ENCODE assay signal across 14 mouse cellular contexts in the genomic region with DNA sequence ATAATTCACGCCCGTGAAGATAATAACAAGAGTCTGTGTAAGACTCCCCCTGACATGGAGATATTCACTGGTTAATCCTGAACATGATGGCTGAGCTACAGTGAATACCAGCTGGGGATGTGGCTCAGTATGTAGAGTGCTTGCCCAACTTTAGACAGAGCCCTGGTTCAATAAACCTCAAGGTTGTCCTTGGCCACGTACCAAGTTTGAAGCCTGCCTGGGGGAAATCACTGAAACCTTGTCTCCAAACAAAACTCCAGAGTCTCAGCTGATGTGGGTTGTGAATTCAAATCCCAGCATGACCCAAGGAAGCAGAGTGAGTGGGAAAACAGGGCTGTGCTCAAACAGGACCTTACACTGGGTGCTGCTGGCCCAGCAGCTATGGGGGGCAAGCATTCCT. TPM values are rescaled to one million over a fixed set of nuclear protein-coding genes. Genes with fewer than 3 reads are reported as not detected.
DNase-seq lines count a peak whose midpoint lies in the region; ATAC-seq and TF ChIP-seq lines count a peak whose summit lies in the region.
"Had no signal": no experiment of that assay in that cellular context is flagged by ENCODE, and none has a peak within 500 bp of the region (broad histone marks: within the 10 kb centered on the region; RNA-seq: fewer than 3 reads in every experiment).

No protein-coding gene starts in this region.

- TF ChIP-seq CTCF in liver, postnatal 0 days (IDR thresholded peaks at IDR 0.05; ENCODE audit: low read depth), result no peak

- H3K4me1 ChIP-seq in intestine, embryonic 16.5 days (ENCODE audit: control insufficient read depth, insufficient read depth, low read length), result peaks cover 40% of the 10 kb centered on the region
- H3K4me1 ChIP-seq in intestine, embryonic 15.5 days (replicated peaks), result peaks cover 40% of the 10 kb centered on the region
- peaks cover 10% of the 10 kb centered on the region; the same call in 1 of the 2 replicates for H3K4me1 ChIP-seq in midbrain, embryonic 11.5 days (ENCODE audit: control insufficient read depth, insufficient read depth, low read length)
- peaks cover 9% of the 10 kb centered on the region; the same call in 1 of the 2 replicates for H3K4me1 ChIP-seq in midbrain, embryonic 14.5 days (ENCODE audit: control insufficient read depth, insufficient read depth, low read length)
- peaks cover 14% of the 10 kb centered on the region for H3K4me1 ChIP-seq in liver, postnatal 0 days (ENCODE audit: insufficient read depth)

- intact Hi-C loops in left cerebral cortex, postnatal 14 days (cut with DNase I), result no loop called here

- no peaks in the 10 kb centered on the region for H3K9me3 ChIP-seq in intestine, embryonic 16.5 days (ENCODE audit: control insufficient read depth, low read length)
- no peaks in the 10 kb centered on the region for H3K9me3 ChIP-seq in intestine, embryonic 15.5 days
- H3K9me3 ChIP-seq in midbrain, embryonic 11.5 days (ENCODE audit: control insufficient read depth, low read length), result no peaks in the 10 kb centered on the region
- H3K9me3 ChIP-seq in midbrain, embryonic 14.5 days (ENCODE audit: control insufficient read depth, low read length), result no peaks in the 10 kb centered on the region
- no peaks in the 10 kb centered on the region for H3K9me3 ChIP-seq in liver, postnatal 0 days (ENCODE audit: low read length)
- H3K9me3 ChIP-seq: heart, embryonic 15.5 days had no signal

- no peak overlapping the region for H3K9ac ChIP-seq in intestine, embryonic 16.5 days (ENCODE audit: low read depth, low read length)
- H3K9ac ChIP-seq in intestine, embryonic 15.5 days, result no peak overlapping the region
- no peak overlapping the region for H3K9ac ChIP-seq in midbrain, embryonic 11.5 days (ENCODE audit: low read length)
- H3K9ac ChIP-seq in midbrain, embryonic 14.5 days (replicated peaks; ENCODE audit: low read length), result no peak overlapping the region
- no peak overlapping the region for H3K9ac ChIP-seq in liver, postnatal 0 days (replicated peaks)
- H3K9ac ChIP-seq: forebrain, postnatal 0 days; heart, embryonic 15.5 days; hindbrain, embryonic 14.5 days had no signal

- no peak overlapping the region for H3K4me2 ChIP-seq in intestine, embryonic 16.5 days (ENCODE audit: low read depth, low read length)
- no peak overlapping the region for H3K4me2 ChIP-seq in intestine, embryonic 15.5 days (replicated peaks)
- no peak overlapping the region for H3K4me2 ChIP-seq in midbrain, embryonic 11.5 days
- no peak overlapping the region for H3K4me2 ChIP-seq in midbrain, embryonic 14.5 days (ENCODE audit: low read length)
- peak overlapping the region; percentile 62; the same call in 1 of the 2 replicates for H3K4me2 ChIP-seq in liver, postnatal 0 days (ENCODE audit: low read depth, low read length)
- H3K4me2 ChIP-seq: heart, embryonic 15.5 days; hindbrain, embryonic 14.5 days had no signal

- no peaks in the 10 kb centered on the region for H3K27me3 ChIP-seq in intestine, embryonic 16.5 days (replicated peaks; ENCODE audit: control insufficient read depth, insufficient read depth, low read length)
- H3K27me3 ChIP-seq in intestine, embryonic 15.5 days (replicated peaks), result no peaks in the 10 kb centered on the region
- H3K27me3 ChIP-seq in midbrain, embryonic 11.5 days (ENCODE audit: control insufficient read depth, insufficient read depth, low read length), result no peaks in the 10 kb centered on the region
- no peaks in the 10 kb centered on the region for H3K27me3 ChIP-seq in midbrain, embryonic 14.5 days (ENCODE audit: control insufficient read depth, insufficient read depth, low read length)
- H3K27me3 ChIP-seq in liver, postnatal 0 days (ENCODE audit: insufficient read depth, low read length), result no peaks in the 10 kb centered on the region
- H3K27me3 ChIP-seq: heart, embryonic 15.5 days had no signal

- H3K36me3 ChIP-seq in intestine, embryonic 16.5 days (ENCODE audit: control insufficient read depth, insufficient read depth, low read length), result no peaks in the 10 kb centered on the region
- no peaks in the 10 kb centered on the region for H3K36me3 ChIP-seq in intestine, embryonic 15.5 days
- H3K36me3 ChIP-seq in midbrain, embryonic 11.5 days (ENCODE audit: control insufficient read depth, insufficient read depth, low read length), result no peaks in the 10 kb centered on the region
- no peaks in the 10 kb centered on the region for H3K36me3 ChIP-seq in midbrain, embryonic 14.5 days (ENCODE audit: control insufficient read depth, insufficient read depth, low read length)
- H3K36me3 ChIP-seq in liver, postnatal 0 days (replicated peaks; ENCODE audit: insufficient read depth, low read length), result no peaks in the 10 kb centered on the region
- H3K36me3 ChIP-seq: heart, embryonic 15.5 days had no signal

- no peak for TF ChIP-seq EP300 in liver, postnatal 0 days (IDR thresholded peaks at IDR 0.05; ENCODE audit: low read depth)

- no peak for ATAC-seq in intestine, embryonic 16.5 days
- ATAC-seq in intestine, embryonic 15.5 days, result no peak
- ATAC-seq in midbrain, embryonic 11.5 days (ENCODE audit: low FRiP score), result no peak
- ATAC-seq in midbrain, embryonic 14.5 days (ENCODE audit: low FRiP score, low TSS enrichment), result no peak
- ATAC-seq in liver, postnatal 0 days, result peak; percentile 38; the same call in 1 of the 2 replicates
- ATAC-seq: forebrain, postnatal 0 days had no signal

- H3K4me3 ChIP-seq in intestine, embryonic 16.5 days (ENCODE audit: low read length), result no peak overlapping the region
- H3K4me3 ChIP-seq in intestine, embryonic 15.5 days (replicated peaks), result no peak overlapping the region
- no peak overlapping the region for H3K4me3 ChIP-seq in midbrain, embryonic 11.5 days (ENCODE audit: low read depth, low read length)
- no peak overlapping the region for H3K4me3 ChIP-seq in midbrain, embryonic 14.5 days (replicated peaks; ENCODE audit: low read depth, low read length)
- H3K4me3 ChIP-seq in liver, postnatal 0 days (ENCODE audit: low read depth, low read length), result no peak overlapping the region
- H3K4me3 ChIP-seq: heart, embryonic 15.5 days had no signal

- H3K27ac ChIP-seq in intestine, embryonic 16.5 days (ENCODE audit: low read length), result peak overlapping the region; percentile 11
- H3K27ac ChIP-seq in intestine, embryonic 15.5 days, result no peak overlapping the region
- H3K27ac ChIP-seq in midbrain, embryonic 11.5 days (ENCODE audit: low read depth, low read length), result no peak overlapping the region
- H3K27ac ChIP-seq in midbrain, embryonic 14.5 days (replicated peaks; ENCODE audit: low read depth, low read length), result no peak overlapping the region
- H3K27ac ChIP-seq in liver, postnatal 0 days (ENCODE audit: low read depth), result peak overlapping the region; percentile 97
- H3K27ac ChIP-seq: heart, embryonic 15.5 days; hindbrain, embryonic 14.5 days; macrophage had no signal

- peak; percentile 62 for DNase-seq in midbrain, embryonic 11.5 days (ENCODE audit: low spot score, missing footprints)
- no peak for DNase-seq in midbrain, embryonic 14.5 days
- DNase-seq in liver, postnatal 0 days, result peak; percentile 51
- no peak for DNase-seq in left cerebral cortex, postnatal 14 days (ENCODE audit: low spot score in 2 of 2)
- DNase-seq in MN1 (ENCODE audit: low spot score), result no peak
- DNase-seq: forebrain, postnatal 0 days; gastrocnemius, postnatal 10 days; right cerebral cortex, adult 18-20 months; thymus, adult 18-20 months had no signal

- WGBS in intestine, embryonic 16.5 days, result 58% methylated on average over 3 of the region's 3 CpGs
- WGBS in intestine, embryonic 15.5 days, result 54% methylated on average over 3 of the region's 3 CpGs
- 90% methylated on average over 3 of the region's 3 CpGs for WGBS in midbrain, embryonic 11.5 days
- WGBS in midbrain, embryonic 14.5 days, result 87% methylated on average over 3 of the region's 3 CpGs
- WGBS in liver, postnatal 0 days (ENCODE audit: insufficient replicate concordance), result 67% methylated on average over 3 of the region's 3 CpGs

RNA-seq across cellular contexts. Expression of gene Wwc1, which starts 30.3 kb away (rescaled TPM):
- 8.5 and 9.0 TPM in 2 replicates for polyA plus RNA-seq in intestine, embryonic 16.5 days (2015; fragmentation: Nextera tagmentation; extraction: Ambion mirVana)
- polyA plus RNA-seq in intestine, embryonic 15.5 days (2015; fragmentation: Nextera tagmentation; extraction: Ambion mirVana), result 14.0 and 14.1 TPM in 2 replicates
- 6.4 and 8.5 TPM in 2 replicates for polyA plus RNA-seq in midbrain, embryonic 11.5 days (2014; fragmentation: Nextera tagmentation; extraction: Ambion mirVana)
- 8.8 and 10.3 TPM in 2 replicates for polyA plus RNA-seq in midbrain, embryonic 14.5 days (2014; fragmentation: Nextera tagmentation; extraction: Ambion mirVana)
- polyA plus RNA-seq in liver, postnatal 0 days (2015; fragmentation: Nextera tagmentation; extraction: Ambion mirVana), result 4.7 and 6.3 TPM in 2 replicates
- total RNA-seq in left cerebral cortex, postnatal 14 days (2021), result 100 to 1,000 TPM; 151 to 159 TPM

Comparison
In these comparisons a context has a peak if more than half of its experiments do, and no peak if none do; other contexts are left out.
1. H3K27ac ChIP-seq: peak in intestine, embryonic 16.5 days (single experiment) and liver, postnatal 0 days (single experiment); none in intestine, embryonic 15.5 days (single experiment), midbrain, embryonic 11.5 days (single experiment) and midbrain, embryonic 14.5 days (single experiment).
2. DNase-seq: peak in midbrain, embryonic 11.5 days (single experiment) and liver, postnatal 0 days (single experiment); none in midbrain, embryonic 14.5 days (single experiment), left cerebral cortex, postnatal 14 days (0 of 2) and MN1 (single experiment).